ENCODE assay signal across 10 mouse cellular contexts in the genomic region with DNA sequence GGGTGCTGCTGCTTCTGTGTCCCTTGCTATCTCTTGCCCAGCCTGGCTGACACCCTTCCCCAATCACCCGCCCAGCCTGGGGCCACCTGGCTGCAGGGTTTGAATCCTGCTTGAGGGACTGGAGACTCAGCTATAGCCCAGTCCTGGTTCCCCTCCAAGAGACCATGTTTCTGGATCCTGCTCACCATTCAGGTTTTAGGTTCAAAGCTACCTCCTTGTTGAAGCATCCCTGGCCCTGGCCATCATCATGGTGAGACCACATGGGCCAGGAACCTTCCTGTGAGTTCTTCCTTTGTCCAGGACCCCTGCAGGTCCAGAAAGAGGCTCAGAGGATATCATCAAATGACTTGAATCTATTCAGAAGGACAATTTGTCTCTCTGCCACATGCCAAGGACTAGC. TPM values are rescaled to one million over a fixed set of nuclear protein-coding genes. Genes with fewer than 3 reads are reported as not detected.
DNase-seq lines count a peak whose midpoint lies in the region; ATAC-seq lines count a peak whose summit lies in the region.
"Had no signal": no experiment of that assay in that cellular context is flagged by ENCODE, and none has a peak within 500 bp of the region (broad histone marks: within the 10 kb centered on the region; RNA-seq: fewer than 3 reads in every experiment).

No protein-coding gene starts in this region.

- intact Hi-C loops in left cerebral cortex, postnatal 36 days (cut with DNase I) = loop anchor here (10.0 kb wide), 1 partner anchor 57 kb away; a partner anchor contains a TSS

- no peaks in the 10 kb centered on the region for H3K27me3 ChIP-seq in kidney, embryonic 15.5 days
- no peaks in the 10 kb centered on the region for H3K27me3 ChIP-seq in forebrain, embryonic 11.5 days (ENCODE audit: control insufficient read depth, insufficient read depth, low read length)
- no peaks in the 10 kb centered on the region for H3K27me3 ChIP-seq in hindbrain, embryonic 16.5 days (replicated peaks; ENCODE audit: control insufficient read depth, insufficient read depth, low read length)
- no peaks in the 10 kb centered on the region for H3K27me3 ChIP-seq in neural tube, embryonic 13.5 days

- WGBS in kidney, embryonic 15.5 days = 86% methylated on average over 1 of the region's 1 CpGs
- 87% methylated on average over 1 of the region's 1 CpGs for WGBS in forebrain, embryonic 11.5 days
- 94% methylated on average over 1 of the region's 1 CpGs for WGBS in hindbrain, embryonic 16.5 days
- 89% methylated on average over 1 of the region's 1 CpGs for whole genome bisulfite sequencing in neural tube, embryonic 13.5 days

- H3K4me1 ChIP-seq in kidney, embryonic 15.5 days = peaks cover 68% of the 10 kb centered on the region
- H3K4me1 ChIP-seq in forebrain, embryonic 11.5 days (replicated peaks; ENCODE audit: control insufficient read depth, insufficient read depth, low read length) = peaks cover 31% of the 10 kb centered on the region
- H3K4me1 ChIP-seq in hindbrain, embryonic 16.5 days (ENCODE audit: control insufficient read depth, insufficient read depth, low read depth, low read length) = peaks cover 60% of the 10 kb centered on the region
- peaks cover 92% of the 10 kb centered on the region for H3K4me1 ChIP-seq in neural tube, embryonic 13.5 days (replicated peaks)

- H3K27ac ChIP-seq in kidney, embryonic 15.5 days = peak overlapping the region; percentile 96
- H3K27ac ChIP-seq in forebrain, embryonic 11.5 days (ENCODE audit: low read depth, low read length) = peak overlapping the region; percentile 82; the same call in 1 of the 2 replicates
- peak overlapping the region; percentile 90 for H3K27ac ChIP-seq in hindbrain, embryonic 16.5 days (ENCODE audit: low read depth, low read length)
- H3K27ac ChIP-seq in neural tube, embryonic 13.5 days (replicated peaks) = peak overlapping the region; percentile 99
- H3K27ac ChIP-seq: liver, embryonic 14.5 days had no signal

- H3K9ac ChIP-seq in kidney, embryonic 15.5 days = no peak overlapping the region
- H3K9ac ChIP-seq in forebrain, embryonic 11.5 days (ENCODE audit: low read length) = no peak overlapping the region
- peak overlapping the region; percentile 4; the same call in 1 of the 2 replicates for H3K9ac ChIP-seq in hindbrain, embryonic 16.5 days (ENCODE audit: low read depth, low read length)
- peak overlapping the region; percentile 64 for H3K9ac ChIP-seq in neural tube, embryonic 13.5 days
- H3K9ac ChIP-seq: liver, embryonic 14.5 days had no signal

- H3K4me2 ChIP-seq in kidney, embryonic 15.5 days = no peak overlapping the region
- no peak overlapping the region for H3K4me2 ChIP-seq in forebrain, embryonic 11.5 days (ENCODE audit: low read depth, low read length, severe bottlenecking)
- no peak overlapping the region for H3K4me2 ChIP-seq in hindbrain, embryonic 16.5 days (ENCODE audit: low read length)
- H3K4me2 ChIP-seq in neural tube, embryonic 13.5 days = no peak overlapping the region

- H3K36me3 ChIP-seq in kidney, embryonic 15.5 days = no peaks in the 10 kb centered on the region
- H3K36me3 ChIP-seq in forebrain, embryonic 11.5 days (ENCODE audit: control insufficient read depth, insufficient read depth, low read length) = no peaks in the 10 kb centered on the region
- no peaks in the 10 kb centered on the region for H3K36me3 ChIP-seq in hindbrain, embryonic 16.5 days (ENCODE audit: control insufficient read depth, insufficient read depth, low read length)
- no peaks in the 10 kb centered on the region for H3K36me3 ChIP-seq in neural tube, embryonic 13.5 days

- H3K9me3 ChIP-seq in kidney, embryonic 15.5 days (replicated peaks) = no peaks in the 10 kb centered on the region
- no peaks in the 10 kb centered on the region for H3K9me3 ChIP-seq in forebrain, embryonic 11.5 days (ENCODE audit: control insufficient read depth, low read length)
- H3K9me3 ChIP-seq in hindbrain, embryonic 16.5 days (ENCODE audit: control insufficient read depth, low read length) = no peaks in the 10 kb centered on the region
- no peaks in the 10 kb centered on the region for H3K9me3 ChIP-seq in neural tube, embryonic 13.5 days

- ATAC-seq in kidney, embryonic 15.5 days (replicated peaks; ENCODE audit: low FRiP score) = no peak
- ATAC-seq in forebrain, embryonic 11.5 days (replicated peaks; ENCODE audit: low FRiP score) = no peak
- no peak for ATAC-seq in hindbrain, embryonic 16.5 days
- no peak for ATAC-seq in neural tube, embryonic 13.5 days (ENCODE audit: low read depth)

- no peak overlapping the region for H3K4me3 ChIP-seq in kidney, embryonic 15.5 days (replicated peaks)
- no peak overlapping the region for H3K4me3 ChIP-seq in forebrain, embryonic 11.5 days (ENCODE audit: low read depth, low read length)
- H3K4me3 ChIP-seq in hindbrain, embryonic 16.5 days (ENCODE audit: low read length) = no peak overlapping the region
- H3K4me3 ChIP-seq in neural tube, embryonic 13.5 days = no peak overlapping the region

- DNase-seq in kidney, postnatal 10 days = no peak
- DNase-seq in forebrain, embryonic 11.5 days (ENCODE audit: low spot score) = no peak
- DNase-seq in right cerebral cortex, postnatal 36 days (ENCODE audit: low spot score in 2 of 2) = no peak
- no peak for DNase-seq in frontal cortex, postnatal 10 days (ENCODE audit: low spot score in 2 of 2)
- no peak for DNase-seq in left cerebral cortex, postnatal 36 days (ENCODE audit: low spot score in 2 of 2)

RNA-seq across cellular contexts. Expression of a gene that starts 57.0 kb away (rescaled TPM):
- 1.2 and 1.8 TPM in 2 replicates for polyA plus RNA-seq in kidney, embryonic 15.5 days (2015; fragmentation: Nextera tagmentation; extraction: Ambion mirVana)
- polyA plus RNA-seq in forebrain, embryonic 11.5 days (2014; fragmentation: Nextera tagmentation; extraction: Ambion mirVana) = 0.57 and 0.71 TPM in 2 replicates
- 0.19 and 0.99 TPM in 2 replicates for polyA plus RNA-seq in hindbrain, embryonic 16.5 days (2015; fragmentation: Nextera tagmentation; extraction: Ambion mirVana)
- polyA plus RNA-seq in neural tube, embryonic 13.5 days (2015; fragmentation: Nextera tagmentation; extraction: Ambion mirVana) = 0.39 and 0.98 TPM in 2 replicates
- 1 to 10 TPM; 3.9 to 8.0 TPM for total RNA-seq in left cerebral cortex, postnatal 36 days (2021)
- total RNA-seq: common myeloid progenitor, adult 5-6 weeks had no signal

Comparison
In these comparisons a context has a peak if more than half of its experiments do, and no peak if none do; other contexts are left out.
1. H3K9ac ChIP-seq: peak in hindbrain, embryonic 16.5 days (single experiment) and neural tube, embryonic 13.5 days (single experiment); none in kidney, embryonic 15.5 days (single experiment) and forebrain, embryonic 11.5 days (single experiment).
2. Peak in every context shown above with its lines, with median percentiles within 50 percentile points of each other: H3K27ac ChIP-seq.